Mouse (Mus musculus): ENCODE data around the gene Gm21988. TPM values are rescaled to one million over a fixed set of nuclear protein-coding genes. Genes with fewer than 3 reads are reported as not detected.

The Gm21988 gene
- polyA plus RNA-seq, 1 experiment from 2014 or later, result 11.3 TPM

GRCm38 (mm10) chr11:70221603-70222500 lies 17.8 kb downstream of the Gm21988 start:
- 0 out of 2 replicates have a peak, but pooled peaks cover under 1% of the 10 kb centered on the region for H3K36me3 ChIP-seq (ENCODE audit: control insufficient read depth, insufficient read depth)
- no peaks in the 10 kb centered on the region for H3K27me3 ChIP-seq (replicated peaks; ENCODE audit: control insufficient read depth, insufficient read depth, low read length)
- H3K4me1 ChIP-seq (replicated peaks; ENCODE audit: control insufficient read depth, insufficient read depth, low read length), result peaks cover 5% of the 10 kb centered on the region
- ATAC-seq, result peak; percentile 78
- peak overlapping the region; percentile 59 for H3K4me3 ChIP-seq (ENCODE audit: low read depth, low read length)
- TF ChIP-seq CTCF (IDR thresholded peaks at IDR 0.05; ENCODE audit: low read depth), result no peak
- H3K27ac ChIP-seq (ENCODE audit: low read depth, low read length), result peak overlapping the region; percentile 94
- peak overlapping the region; percentile 67 for H3K9ac ChIP-seq (ENCODE audit: low read depth, low read length)
- no peaks in the 10 kb centered on the region for H3K9me3 ChIP-seq (ENCODE audit: control insufficient read depth)
- peak overlapping the region; percentile 95 for H3K4me2 ChIP-seq (replicated peaks; ENCODE audit: low read depth)
- 5% methylated on average over 14 of the region's 14 CpGs for whole genome bisulfite sequencing

- Histone ChIP-seq H3K4me2 (replicated peaks; ENCODE audit: low read depth) (peak within 1 kb of the TSS; percentile 95), H3K9ac (ENCODE audit: low read depth, low read length) (peak within 1 kb of the TSS; percentile 67), H3K9me3 (ENCODE audit: control insufficient read depth) (no peaks in the 10 kb centered on the region), H3K36me3 (ENCODE audit: control insufficient read depth, insufficient read depth) (0 out of 2 replicates have a peak, but pooled peaks cover 4% of the 10 kb centered on the region), H3K4me1 (replicated peaks; ENCODE audit: control insufficient read depth, insufficient read depth, low read length) (peaks cover 5% of the 10 kb centered on the region), H3K27ac (ENCODE audit: low read depth, low read length) (peak within 1 kb of the TSS; percentile 94), H3K4me3 (ENCODE audit: low read depth, low read length) (peak within 1 kb of the TSS; percentile 59), H3K27me3 (replicated peaks; ENCODE audit: control insufficient read depth, insufficient read depth, low read length) (no peaks in the 10 kb centered on the region)
- no peak for TF ChIP-seq CTCF (IDR thresholded peaks at IDR 0.05; ENCODE audit: low read depth)
- WGBS, result under 1% methylated on average over 28 of the region's 28 CpGs
- peak; percentile 77 for ATAC-seq
Observed at GRCm38 (mm10) chr11:70220731-70221602, 18.7 kb downstream of the Gm21988 start, which contains the start of gene Slc16a13. TSS of gene Slc16a13 (minus strand) at chr11:70221064.

- under 1% methylated on average over 24 of the region's 24 CpGs for WGBS
- Histone ChIP-seq H3K4me2 (replicated peaks; ENCODE audit: low read depth) (peak overlapping the region; percentile 95), H3K27ac (ENCODE audit: low read depth, low read length) (peak overlapping the region; percentile 94), H3K27me3 (replicated peaks; ENCODE audit: control insufficient read depth, insufficient read depth, low read length) (peaks cover 5% of the 10 kb centered on the region), H3K36me3 (ENCODE audit: control insufficient read depth, insufficient read depth) (peaks cover 4% of the 10 kb centered on the region; the same call in 1 of the 2 replicates), H3K9me3 (ENCODE audit: control insufficient read depth) (no peaks in the 10 kb centered on the region), H3K9ac (ENCODE audit: low read depth, low read length) (peak overlapping the region; percentile 67), H3K4me1 (replicated peaks; ENCODE audit: control insufficient read depth, insufficient read depth, low read length) (peaks cover 5% of the 10 kb centered on the region), H3K4me3 (ENCODE audit: low read depth, low read length) (peak overlapping the region; percentile 59)
- no peak for ATAC-seq
- TF ChIP-seq CTCF (IDR thresholded peaks at IDR 0.05; ENCODE audit: low read depth), result no peak
Observed at GRCm38 (mm10) chr11:70220323-70220722, 19.3 kb downstream of the Gm21988 start.

GRCm38 (mm10) chr11:70219873-70220272 lies 19.8 kb downstream of the Gm21988 start:
- no peak for TF ChIP-seq CTCF (IDR thresholded peaks at IDR 0.05; ENCODE audit: low read depth)
- H3K9ac ChIP-seq (ENCODE audit: low read depth, low read length), result peak overlapping the region; percentile 67; the same call in 1 of the 2 replicates
- peaks cover 7% of the 10 kb centered on the region for H3K27me3 ChIP-seq (replicated peaks; ENCODE audit: control insufficient read depth, insufficient read depth, low read length)
- no peaks in the 10 kb centered on the region for H3K9me3 ChIP-seq (ENCODE audit: control insufficient read depth)
- peaks cover 5% of the 10 kb centered on the region for H3K4me1 ChIP-seq (replicated peaks; ENCODE audit: control insufficient read depth, insufficient read depth, low read length)
- peaks cover 4% of the 10 kb centered on the region; the same call in 1 of the 2 replicates for H3K36me3 ChIP-seq (ENCODE audit: control insufficient read depth, insufficient read depth)
- H3K4me2 ChIP-seq (replicated peaks; ENCODE audit: low read depth), result peak overlapping the region; percentile 95
- H3K27ac ChIP-seq (ENCODE audit: low read depth, low read length), result no peak overlapping the region
- WGBS, result 48% methylated on average over 7 of the region's 7 CpGs
- H3K4me3 ChIP-seq (ENCODE audit: low read depth, low read length), result peak overlapping the region; percentile 59
- ATAC-seq, result no peak

GRCm38 (mm10) chr11:70218741-70219470 lies 20.7 kb downstream of the Gm21988 start:
- H3K9ac ChIP-seq (ENCODE audit: low read depth, low read length), result no peak overlapping the region
- peaks cover 12% of the 10 kb centered on the region for H3K4me1 ChIP-seq (replicated peaks; ENCODE audit: control insufficient read depth, insufficient read depth, low read length)
- peaks cover 4% of the 10 kb centered on the region; the same call in 1 of the 2 replicates for H3K36me3 ChIP-seq (ENCODE audit: control insufficient read depth, insufficient read depth)
- TF ChIP-seq CTCF (IDR thresholded peaks at IDR 0.05; ENCODE audit: low read depth), result no peak
- peaks cover 15% of the 10 kb centered on the region for H3K27me3 ChIP-seq (replicated peaks; ENCODE audit: control insufficient read depth, insufficient read depth, low read length)
- H3K4me3 ChIP-seq (ENCODE audit: low read depth, low read length), result no peak overlapping the region
- ATAC-seq, result no peak
- 74% methylated on average over 15 of the region's 15 CpGs for WGBS
- H3K9me3 ChIP-seq (ENCODE audit: control insufficient read depth), result no peaks in the 10 kb centered on the region
- H3K4me2 ChIP-seq (replicated peaks; ENCODE audit: low read depth), result peak overlapping the region; percentile 95
- no peak overlapping the region; the same call in 1 of the 2 replicates for H3K27ac ChIP-seq (ENCODE audit: low read depth, low read length)
